Mouse (Mus musculus) thymus, postnatal 14 days (tissue): ENCODE measurements around the gene Hnrnpu.
"Not testable (repeated sequence)": the region's sequence is repeated elsewhere in the genome, so short reads cannot be mapped to it uniquely, and the experiment has no call there.

Experiments used
- DNase-seq: peaks from one replicate; pipeline ENCODE4 v3.0.0; 2021

Hnrnpu gene

GRCm38 (mm10) chr1:178337551-178338317 is at the start of gene Hnrnpu:
Gene Hnrnpu (minus strand): TSS chr1:178337797.
- peak; percentile 96 for DNase-seq

DNA sequence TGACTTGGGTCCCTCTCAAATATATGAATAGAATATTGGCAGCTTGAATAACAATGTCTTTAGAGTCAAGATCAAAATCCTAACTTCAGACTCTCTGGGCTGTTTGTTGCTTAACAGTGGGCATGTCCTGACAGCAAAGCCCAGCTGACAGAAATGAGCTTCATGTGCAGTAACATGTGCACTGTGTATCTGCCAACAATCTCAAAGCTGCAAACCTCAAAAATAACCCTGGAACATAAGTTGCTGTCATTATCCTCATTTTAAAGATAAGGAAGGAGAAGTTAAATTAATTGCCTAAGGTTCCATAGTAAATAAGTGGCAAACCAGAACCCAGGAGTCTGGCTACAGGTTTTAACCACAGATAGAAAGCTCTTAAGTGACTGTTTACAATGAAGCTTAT is 44.6 kb upstream of the Hnrnpu start:
- no peak for DNase-seq

DNA sequence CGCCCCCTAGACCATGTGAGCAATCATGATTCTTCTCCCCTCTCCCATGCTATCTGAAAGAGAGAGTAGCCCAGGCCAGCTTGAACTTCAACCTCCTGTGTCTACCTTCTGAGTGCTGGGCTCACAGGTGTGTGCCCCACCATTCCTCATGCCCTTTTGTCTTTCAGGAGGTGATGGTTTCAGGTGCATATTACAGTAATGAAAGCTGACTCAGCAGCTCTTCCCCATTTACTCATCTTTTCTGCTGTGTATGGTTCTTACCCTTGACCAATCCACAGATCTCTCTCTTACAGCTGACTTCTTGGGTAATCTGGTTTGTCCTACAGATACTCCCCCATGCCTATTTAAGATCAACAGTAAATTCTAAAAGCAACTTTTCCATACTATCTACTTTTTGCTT is 41.6 kb upstream of the Hnrnpu start:
- no peak for DNase-seq

DNA sequence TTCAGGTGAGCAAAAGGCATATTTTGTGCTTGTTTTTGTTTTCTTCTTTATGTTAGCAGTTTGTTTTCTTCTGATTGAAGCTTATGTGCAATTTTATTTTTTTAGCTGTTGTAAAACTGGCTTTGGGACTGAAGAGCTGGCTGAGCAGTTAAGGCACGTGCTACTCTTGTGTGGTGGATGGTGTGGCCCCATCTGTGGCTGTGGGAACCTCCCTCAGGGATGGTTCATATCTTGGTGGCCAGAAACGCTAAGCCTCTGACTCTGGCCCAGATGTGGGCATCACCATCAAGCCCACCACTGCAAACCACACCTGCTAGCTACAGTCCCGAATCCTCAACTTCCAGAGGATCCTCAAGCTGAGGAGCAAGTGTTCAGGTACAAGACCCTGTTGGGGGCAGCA is 40.5 kb upstream of the Hnrnpu start:
- DNase-seq: no peak

DNA sequence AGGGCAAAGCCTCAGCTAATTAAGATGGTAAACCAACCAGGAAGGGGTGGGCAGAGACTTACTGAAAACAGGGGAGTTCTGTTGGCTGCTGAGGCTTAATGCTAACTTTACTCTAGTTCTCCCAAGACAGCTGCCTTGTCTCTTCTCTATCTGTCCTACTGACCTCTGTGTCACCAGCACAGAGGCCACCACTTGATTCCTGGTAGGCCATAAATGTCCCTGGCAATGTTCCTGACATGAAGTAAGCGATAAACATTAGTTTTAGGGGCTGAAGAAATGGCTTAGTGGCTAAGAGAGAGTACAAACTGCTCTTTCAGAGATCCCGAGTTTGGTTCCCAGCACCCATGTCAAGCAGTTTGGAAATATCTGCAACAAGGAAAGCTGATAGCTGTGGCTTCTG is 39.3 kb upstream of the Hnrnpu start:
- DNase-seq: no peak

- no peak for DNase-seq
These were observed 38.5 kb upstream of the Hnrnpu start for GRCm38 (mm10) chr1:178376061-178376460.

- DNase-seq: no peak
These were observed 37.8 kb upstream of the Hnrnpu start for GRCm38 (mm10) chr1:178375381-178375780.

- DNase-seq: no peak
These were observed 35.1 kb upstream of the Hnrnpu start for GRCm38 (mm10) chr1:178372681-178373080.

DNA sequence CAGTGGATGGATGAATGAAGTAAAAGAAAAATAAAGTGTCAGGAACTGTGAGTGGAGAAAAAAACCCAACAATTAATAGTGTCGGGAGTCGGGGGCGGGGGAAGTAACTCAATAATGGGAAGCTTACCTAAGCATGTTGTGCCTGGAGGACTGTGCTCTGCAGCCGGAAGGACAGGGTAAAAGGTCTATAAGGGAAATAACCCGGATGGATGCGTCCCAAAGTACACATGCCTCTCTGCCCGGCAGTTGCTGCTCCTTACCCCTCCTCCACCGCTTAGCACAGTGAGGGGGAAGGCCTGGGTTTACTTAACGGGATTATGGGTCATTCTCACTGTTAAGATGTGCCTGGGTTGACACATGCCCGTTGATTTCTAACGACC is 31.7 kb upstream of the Hnrnpu start:
- DNase-seq: peak; percentile 54

GRCm38 (mm10) chr1:178368548-178369271 is 31.1 kb upstream of the Hnrnpu start:
- DNase-seq: peak; percentile 91

- DNase-seq: no peak
These were observed 30.5 kb upstream of the Hnrnpu start for GRCm38 (mm10) chr1:178368121-178368520.

- DNase-seq: no peak
These were observed 27.6 kb upstream of the Hnrnpu start for GRCm38 (mm10) chr1:178365171-178365570.

DNA sequence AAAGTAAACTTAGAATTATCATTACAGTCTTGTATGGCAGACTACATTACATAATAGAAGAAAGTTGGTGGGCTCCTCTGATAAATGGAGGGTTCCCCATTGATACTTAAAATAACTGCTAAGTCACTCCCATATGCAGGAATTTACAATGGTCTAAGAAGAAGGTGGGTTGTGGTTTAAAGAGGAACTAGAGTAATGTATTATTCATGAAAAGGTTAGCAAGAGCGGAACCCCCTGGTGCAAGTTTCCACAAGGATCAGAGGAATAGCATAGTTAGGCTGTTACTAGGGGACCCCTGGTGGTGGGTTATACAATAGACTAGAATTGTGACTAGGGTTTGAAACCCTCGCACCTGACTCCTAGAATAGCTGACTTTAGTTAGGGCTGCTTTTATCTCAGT is 23.1 kb upstream of the Hnrnpu start:
- DNase-seq: peak; percentile 44

DNA sequence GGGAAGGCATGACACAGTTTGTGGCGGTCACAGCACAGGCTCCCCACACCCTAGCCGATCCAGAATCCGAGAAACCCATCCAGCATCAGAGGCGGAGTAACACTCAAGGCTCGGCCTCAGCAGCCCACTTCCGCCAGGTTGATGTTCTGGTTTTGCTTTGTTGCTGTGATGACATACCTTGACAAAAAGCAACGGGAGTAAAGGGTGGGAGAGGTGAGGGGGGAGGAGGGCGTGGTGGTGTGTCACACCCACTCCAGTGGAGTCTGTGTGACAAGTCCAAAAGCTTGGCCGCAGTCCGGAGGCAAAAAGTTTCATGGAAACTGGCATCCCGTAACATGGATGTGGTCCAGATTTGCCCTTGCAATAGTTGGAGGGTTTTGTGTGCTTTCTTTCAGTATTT is 22.7 kb upstream of the Hnrnpu start:
- DNase-seq: no peak

DNA sequence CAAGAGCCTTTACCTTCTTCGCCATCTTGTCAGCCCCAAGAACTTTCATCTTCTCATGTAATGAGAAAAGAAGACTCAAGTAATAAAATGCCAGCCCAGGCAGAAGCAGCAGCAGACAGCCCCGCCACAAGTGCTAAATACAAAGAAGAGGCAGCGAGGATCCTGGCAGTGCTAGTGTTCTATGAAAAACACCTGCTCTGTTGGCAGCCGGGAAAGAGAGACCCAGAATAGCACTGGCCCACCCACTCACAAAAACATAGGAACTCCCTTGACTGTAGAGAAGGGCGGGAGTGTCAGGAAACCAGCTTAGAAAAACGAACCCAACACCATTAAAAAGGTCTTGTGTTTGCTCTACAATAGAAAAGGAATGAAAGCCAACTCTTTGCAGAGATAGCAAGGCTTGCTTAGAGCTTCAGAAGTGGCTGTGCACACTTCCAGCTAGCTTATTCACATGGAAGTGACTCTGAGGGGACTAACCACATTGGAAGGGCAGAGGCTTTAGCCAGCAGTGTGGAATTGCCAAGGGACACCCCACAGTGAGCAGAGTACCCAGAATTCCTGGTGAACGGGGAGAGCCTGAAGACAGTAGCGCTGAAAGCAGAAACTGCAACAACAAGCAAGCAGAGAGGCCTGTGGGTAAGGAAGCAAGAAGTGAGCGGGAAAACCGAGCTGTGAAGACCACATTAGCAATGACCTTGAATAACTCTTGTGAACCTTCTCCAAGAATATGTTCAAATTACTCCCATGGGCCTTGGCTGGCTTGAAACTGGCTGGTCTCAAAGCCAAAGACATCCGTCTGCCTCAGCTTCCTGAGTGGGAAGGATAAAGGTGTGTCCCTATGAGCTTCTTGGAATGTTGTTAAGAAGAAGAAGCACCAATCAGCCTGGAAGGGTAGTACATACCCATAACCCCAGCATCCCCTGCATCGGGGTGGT is 20.4 kb upstream of the Hnrnpu start:
- DNase-seq: no peak

- DNase-seq: no peak
These were observed 17.0 kb upstream of the Hnrnpu start for GRCm38 (mm10) chr1:178354576-178354975.

DNA sequence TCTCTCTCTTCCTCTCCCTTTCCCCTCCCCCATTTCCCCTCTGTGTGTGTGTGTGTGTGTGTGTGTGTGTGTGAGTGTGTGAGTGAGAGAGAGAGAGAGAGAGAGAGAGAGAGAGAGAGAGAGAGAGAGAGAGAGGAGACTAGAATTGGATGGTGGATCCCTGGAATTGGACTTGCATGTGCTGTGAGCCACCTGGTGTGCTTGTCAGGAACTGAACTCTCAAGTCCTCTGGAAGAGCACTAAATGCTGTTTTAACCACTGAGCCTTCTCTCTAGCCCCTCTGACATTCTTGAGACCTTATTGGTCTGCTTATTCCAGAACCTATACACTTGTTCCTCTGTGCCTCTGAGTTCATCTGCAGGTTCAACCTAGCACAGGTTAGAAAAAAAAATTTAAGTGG is 14.0 kb upstream of the Hnrnpu start:
- peak; percentile 38 for DNase-seq

- no peak for DNase-seq
These were observed 13.2 kb upstream of the Hnrnpu start for GRCm38 (mm10) chr1:178350792-178351191.

DNA sequence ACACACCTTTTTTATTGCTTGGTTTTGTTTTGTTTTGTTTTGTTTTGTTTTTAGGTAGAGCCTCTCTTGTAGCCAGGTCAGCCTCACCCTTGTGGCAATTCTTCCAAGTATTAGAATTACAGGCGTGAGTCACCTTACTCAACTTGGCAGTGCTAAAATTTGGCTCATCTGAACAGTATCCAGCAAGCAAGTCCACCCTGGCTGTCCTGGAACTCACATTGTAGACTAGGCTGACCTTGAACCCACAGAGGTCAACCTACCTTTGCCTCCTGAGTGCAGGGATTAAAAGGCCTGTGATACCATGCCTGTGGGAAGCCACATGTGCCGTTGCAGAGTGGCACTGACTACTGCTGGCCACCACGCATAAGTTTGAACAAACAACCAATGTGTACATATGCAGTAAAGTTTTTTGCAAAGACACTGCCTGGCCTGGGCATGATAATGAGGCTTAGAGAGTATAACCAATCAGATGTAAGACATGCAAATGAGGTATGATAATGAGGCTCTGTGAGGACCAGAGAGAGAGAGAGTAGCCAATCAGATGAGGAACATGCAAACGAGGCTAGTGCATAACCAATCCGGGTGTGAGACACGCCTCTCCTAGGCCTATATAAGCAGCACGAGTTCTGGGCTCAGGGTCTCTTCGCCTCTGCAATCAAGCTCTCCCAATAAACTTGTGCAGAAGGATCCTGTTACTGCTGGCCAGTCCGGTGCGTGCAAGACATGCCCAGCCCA is 6.6 kb upstream of the Hnrnpu start:
- not testable (repeated sequence) for DNase-seq

DNA sequence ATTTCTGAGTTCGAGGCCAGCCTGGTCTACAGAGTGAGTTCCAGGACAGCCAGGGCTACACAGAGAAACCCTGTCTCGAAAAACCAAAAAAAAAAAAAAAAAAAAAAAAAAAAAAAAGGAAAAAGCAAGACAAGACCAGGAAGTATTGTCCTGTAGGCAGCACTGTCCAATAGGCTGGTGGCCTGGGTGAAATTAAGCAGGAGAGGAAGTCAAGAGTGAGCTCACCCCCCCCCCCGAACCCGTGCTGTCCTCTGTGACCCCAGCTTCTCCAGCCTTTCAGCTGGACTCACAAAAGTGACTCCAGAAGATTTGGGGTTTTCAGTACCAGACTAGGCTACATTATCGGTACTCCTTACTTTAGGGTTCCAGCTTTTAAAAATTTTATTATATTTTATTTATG is 5.0 kb upstream of the Hnrnpu start:
- DNase-seq: no peak

- no peak for DNase-seq
These were observed 4.5 kb upstream of the Hnrnpu start for GRCm38 (mm10) chr1:178342063-178342462.

DNA sequence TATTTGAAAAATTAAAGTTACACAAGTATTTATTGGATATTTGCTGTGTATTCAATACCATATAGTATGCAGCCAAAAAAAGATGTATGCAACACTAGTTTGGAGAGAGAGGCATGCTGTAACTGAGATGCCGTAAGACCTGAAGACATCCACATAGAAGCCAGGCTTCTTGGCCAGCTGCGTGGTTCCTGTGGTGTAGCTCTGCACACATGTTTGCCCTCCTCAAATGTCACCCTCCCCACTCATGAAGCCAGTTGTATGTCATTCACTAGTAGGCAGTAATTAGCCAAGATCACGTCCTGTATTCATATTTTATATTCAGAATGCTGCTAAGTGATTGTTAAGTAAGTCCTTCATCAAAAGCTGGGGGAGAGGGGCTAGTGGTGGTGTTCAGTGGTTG is 3.8 kb upstream of the Hnrnpu start:
- DNase-seq: no peak

GRCm38 (mm10) chr1:178340213-178340612 is 2.6 kb upstream of the Hnrnpu start:
- DNase-seq: no peak
